Mouse (Mus musculus): Measurements from ENCODE around the gene Slc35g2.

The Slc35g2 gene

DNA sequence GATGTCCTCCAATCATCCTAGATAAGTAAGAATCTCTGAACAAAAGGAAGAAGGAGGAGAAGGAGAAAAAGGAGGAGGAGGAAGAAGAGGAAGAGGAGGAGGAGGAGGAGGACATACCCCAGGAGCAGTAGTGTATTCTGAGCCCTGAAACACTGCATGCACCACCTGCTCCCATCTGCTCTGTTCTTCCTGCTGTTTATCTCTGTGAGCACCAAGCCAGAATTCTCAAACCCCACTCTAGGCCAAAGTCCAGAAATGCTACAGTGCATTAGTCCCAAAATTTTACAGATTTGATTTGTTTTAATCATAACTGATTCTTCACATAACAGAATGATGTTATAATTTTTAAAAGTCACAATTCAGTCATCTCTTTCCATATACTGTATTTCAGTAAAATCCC, 11.9 kb downstream of the Slc35g2 start:
- no peak for DNase-seq (ENCODE audit: low spot score)

DNA sequence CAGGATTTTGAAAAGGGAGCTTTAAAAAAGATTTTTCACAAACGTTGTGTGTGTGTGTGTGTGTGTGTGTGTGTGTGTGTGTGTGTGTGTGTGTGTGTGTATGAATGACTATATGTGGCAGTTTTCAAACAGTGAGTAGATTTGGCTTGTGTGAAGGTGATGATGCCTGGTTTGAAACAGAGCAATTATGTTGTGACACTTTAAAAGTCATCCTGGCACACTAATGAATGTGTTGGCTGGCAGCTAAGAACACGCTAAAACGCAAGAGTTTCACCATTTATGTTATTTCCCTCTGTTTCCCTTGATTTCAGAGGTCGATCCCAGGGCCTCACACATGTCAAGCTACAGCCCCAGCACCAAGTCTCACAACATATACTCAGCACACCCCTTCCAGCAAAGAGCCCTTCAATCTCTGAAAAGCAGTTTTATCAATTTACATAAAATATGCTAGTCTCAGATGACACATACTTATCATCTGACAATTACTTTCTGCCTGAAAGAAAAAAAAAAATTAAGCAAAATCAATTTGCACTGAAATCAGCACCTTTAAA, 12.8 kb downstream of the Slc35g2 start:
- no peak for DNase-seq (ENCODE audit: low spot score)

DNA sequence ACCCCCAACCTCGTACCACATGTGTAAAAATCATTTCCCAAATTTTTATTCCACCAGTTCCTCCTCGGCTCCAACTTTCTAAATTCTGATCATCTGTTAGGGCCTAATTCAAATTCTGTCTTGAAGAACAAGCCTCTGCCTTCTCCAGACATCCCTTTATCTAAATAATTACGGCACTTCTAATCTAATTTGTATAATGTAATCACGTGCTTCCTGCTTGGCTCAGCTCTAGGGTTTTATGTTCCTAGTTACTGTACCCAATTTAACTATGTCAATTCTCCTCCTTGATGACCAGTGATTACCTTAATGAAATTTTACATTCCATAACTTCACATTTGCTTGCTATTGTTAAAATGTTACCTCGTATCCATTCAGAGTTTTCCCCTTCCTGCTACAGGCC, 15.2 kb downstream of the Slc35g2 start:
- no peak for DNase-seq (ENCODE audit: low spot score)

DNA sequence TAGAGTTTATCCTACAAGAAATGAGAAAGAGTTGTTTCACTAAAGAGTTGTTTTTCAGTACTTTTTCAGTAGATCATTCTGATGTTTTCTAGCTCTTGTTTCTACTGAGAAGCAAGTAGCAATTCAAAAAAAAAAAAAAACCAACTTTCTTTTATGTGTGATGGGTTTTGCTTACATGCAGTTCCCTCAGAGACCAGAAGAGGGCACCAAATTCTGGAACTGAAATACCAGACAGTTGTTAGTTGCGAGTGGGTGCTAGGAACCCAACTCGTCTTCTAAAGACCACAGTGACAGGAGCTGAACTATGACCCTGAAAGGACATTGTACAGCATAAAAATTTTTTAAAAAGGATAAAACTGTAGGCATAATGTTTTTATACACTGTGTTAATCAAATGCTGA, 22.6 kb downstream of the Slc35g2 start:
- no peak for DNase-seq (ENCODE audit: low spot score)

DNA sequence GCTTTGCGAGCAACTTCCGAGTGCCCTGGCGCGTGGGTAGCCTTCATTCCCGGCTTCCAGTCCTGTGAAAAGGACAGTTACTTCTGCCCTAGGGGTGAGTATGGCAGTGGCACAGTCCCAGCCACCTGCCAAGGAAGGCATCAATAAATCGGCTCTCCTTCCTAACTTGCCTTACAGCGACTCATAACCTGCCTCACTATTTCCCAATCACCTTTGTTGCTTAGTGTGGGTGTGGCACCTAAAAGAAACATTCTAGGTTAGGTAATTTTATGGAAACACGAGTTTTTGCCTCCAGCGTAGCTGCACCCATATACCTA, 24.3 kb downstream of the Slc35g2 start:
- no peak for DNase-seq (ENCODE audit: low spot score)

DNA sequence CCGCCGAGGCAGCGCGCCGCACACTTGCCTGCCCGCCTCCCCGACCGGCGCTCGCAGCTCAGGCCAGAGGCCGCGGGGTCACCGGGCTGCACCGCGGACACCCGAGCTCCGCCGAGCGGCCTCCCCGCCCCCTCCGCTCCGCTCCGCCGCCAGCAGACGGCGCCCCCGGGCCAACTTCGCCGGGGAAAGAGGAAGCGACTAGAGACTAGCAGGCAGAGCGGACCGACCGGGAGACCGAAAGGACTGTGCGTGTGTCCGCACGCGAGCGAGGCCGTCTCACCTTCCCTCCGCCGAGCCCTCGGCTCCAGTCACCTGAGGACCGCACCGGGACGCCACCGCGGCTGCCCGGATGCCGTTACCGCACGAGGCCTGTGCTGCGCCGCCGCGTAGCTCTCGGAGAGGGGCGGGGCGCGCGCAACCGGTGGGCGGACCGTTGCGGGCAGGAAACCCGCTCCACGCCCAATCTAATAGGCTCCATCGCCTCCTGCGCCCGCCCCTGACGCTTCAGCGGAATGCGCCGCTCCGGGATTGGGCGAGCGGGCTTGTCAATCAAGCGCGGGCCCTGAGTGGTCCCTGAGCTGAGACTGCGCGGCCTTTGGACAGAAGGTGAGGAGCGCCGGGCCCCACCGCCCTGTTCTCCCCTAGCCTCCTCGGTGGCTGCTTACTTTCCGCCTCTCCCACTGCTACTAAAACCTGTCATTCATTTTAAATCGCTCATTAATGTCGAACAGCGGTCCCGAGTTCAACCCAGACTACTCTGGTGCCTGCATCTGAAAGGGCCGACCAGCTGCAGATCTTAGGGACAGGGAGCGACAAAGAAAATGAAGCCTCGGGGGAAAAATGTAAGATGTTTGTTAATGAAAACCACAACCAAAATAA, 24.9 kb downstream of the Slc35g2 start, which contains the start of gene Nck1:
TSS of gene Nck1 (minus strand) at position 420 of the 879 bp plus-strand sequence.
- DNase-seq (ENCODE audit: low spot score), result peak; percentile 99

DNA sequence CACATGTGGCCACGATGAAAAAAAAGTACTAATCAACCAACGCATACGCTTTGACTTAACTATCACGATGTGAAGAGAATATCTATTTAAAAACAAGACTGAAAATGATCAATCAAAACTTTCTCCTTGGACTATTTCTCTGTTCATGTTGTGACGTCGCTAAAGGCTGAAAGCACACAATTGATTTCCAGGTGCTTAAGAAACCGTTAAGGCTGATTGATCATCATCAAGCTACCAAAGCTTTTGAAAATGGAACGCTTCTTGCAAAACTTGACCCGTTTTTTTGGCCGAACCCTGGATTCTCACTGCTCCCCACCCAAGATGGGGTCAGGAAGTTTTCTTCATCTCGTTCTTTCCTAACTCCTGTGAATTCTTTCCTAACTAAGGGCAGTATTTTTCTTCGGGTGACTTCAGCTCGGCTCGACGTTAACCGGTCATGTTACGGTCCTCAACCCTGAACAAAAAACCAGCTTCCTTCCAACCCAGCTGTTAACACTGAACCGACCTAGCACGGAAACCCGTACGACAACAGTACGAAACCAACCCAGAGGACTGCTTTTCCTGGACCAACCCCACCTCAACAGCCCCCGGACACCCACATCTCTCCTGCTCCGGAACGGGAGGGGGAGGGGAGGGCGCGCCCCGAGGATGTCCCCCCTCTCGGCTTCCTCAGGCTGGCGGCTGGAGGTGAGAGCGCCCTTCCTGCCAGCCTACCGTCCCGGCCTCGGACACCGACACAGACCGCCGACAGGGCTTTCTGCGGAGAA, 25.8 kb downstream of the Slc35g2 start:
- DNase-seq (ENCODE audit: low spot score), result no peak

DNA sequence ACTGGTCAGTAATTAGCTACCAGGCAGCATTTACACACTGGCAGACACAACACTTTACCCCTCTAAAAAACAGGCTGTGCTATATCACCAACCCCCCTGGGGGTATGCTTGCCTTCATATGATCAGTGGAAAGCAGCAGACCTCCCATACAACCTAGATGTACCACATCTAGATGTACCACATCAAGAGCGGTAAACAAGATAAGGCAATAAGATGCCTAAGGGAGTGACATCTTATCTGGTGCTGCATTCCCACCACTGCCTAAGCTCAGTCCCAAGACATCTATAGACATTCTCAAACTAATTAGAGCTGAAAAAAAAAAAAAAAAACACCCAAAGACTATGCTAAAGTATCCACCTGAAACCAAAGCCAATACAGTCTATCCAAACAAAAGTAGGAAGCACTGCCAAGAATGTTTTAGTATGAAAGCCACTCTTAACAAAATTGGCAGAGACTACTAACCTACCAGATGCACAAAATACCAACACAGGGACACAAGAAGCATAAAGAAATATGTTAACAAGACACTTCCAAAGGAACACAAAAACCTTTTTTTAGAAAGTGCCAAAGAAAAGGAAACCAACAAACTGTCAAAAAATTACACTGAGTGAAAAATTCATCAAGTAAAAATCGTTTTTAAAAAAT, 35.1 kb downstream of the Slc35g2 start:
- no peak for DNase-seq (ENCODE audit: low spot score)

DNA sequence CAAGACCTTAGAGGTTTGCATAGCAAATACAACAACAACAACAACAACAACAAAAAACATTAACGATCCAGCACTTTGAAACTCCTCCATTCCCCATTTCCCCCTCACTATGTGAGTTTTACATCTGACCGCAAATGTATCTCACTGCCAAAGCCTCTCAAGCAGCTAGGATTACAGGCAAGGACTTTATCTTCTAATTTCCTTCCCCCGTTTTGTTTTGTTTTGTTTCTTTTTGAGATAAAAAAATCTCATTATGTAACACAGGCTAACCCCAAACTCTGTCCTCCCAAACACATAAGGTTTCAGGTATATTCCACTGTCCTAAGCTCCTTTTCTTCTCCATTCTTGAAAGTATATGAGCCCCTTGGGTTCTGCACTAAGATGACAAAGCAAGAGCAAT, 36.2 kb downstream of the Slc35g2 start:
- no peak for DNase-seq (ENCODE audit: low spot score)

DNA sequence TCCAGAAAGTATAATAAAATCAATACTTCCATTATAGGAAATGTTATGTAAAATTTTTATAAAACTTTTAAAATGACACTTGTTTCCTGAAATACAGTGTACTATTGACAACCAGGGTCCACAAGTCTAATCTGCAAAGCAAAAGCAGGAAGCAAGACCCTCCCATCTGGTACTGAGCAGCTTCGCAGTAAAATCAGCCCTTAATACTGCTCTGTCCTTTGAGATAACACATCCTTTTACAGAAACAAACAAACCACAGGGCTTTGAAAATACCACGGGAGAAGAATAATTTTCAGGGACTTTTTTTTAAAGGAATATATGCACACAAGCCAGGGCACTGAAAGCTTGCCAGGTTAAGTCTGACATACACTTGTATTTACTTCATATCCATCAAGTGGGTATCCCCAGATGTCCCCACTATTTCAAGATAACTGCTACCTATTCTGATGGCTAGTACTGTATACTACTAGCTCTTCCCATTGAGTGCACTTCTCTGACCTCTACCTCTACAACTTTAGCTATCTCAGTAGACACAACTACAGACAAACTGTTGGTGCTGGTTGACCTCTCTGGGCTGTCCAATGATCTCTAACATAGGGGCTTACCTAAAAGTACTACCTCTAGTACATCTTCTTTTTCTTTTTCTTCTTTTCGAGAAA, 37.9 kb downstream of the Slc35g2 start:
- no peak for DNase-seq (ENCODE audit: low spot score)

DNA sequence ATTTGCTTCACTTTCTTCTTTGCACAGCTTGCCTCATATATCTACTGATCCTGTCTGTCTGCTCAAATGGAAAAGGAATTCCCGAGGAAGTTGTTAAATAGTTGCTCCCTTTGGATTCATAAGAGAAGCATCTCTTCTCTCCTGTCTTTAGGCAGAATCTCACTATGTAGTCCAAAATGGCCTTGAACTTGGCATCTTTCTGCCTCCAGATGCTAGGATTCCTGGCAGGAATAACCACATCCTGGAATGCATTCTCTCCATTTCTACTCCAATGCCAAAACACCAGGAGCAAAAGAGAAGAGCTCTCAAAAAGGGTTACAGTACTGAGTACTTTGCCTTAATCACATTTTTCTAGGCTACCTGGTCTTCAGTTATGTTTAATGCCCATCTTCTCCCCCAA, 39.6 kb downstream of the Slc35g2 start:
- no peak for DNase-seq (ENCODE audit: low spot score)

DNA sequence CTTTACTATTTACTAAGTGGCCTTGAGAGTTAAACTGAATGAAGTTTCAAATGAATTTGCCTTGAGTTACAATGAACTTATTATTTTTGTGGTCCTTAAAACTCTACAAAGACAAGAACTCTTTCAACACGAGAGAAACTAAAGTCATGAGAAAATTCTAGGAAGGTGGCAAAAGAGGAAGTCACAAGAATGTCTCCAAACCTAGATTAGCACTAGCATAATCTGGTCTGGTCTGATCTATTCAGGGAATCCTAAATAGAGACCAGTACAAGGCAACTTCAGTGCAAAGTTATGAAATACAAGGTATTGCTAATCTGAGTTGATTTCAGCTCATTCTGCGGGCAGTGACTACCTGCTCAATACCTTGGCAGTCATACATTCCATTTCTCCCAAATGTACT, 45.7 kb downstream of the Slc35g2 start:
- no peak for DNase-seq (ENCODE audit: low spot score)

DNA sequence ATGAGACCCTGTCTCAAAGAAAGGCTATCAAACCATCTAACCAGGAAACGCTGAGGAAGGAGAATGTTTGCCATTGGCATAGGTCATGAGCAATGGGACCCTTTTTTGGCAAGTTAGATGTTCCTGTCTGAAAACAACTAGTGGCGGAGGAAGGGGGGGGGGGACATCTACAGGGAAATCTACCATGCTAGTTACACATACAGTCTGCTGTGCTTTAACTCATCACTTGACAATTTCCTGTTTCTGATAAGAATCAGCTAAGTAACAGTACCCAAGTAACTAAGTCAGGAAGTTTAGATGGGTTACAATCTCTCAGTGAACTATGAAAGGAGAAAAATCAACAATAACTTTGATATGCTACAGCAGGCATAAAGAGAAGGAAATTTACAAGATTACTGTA, 48.9 kb downstream of the Slc35g2 start:
- DNase-seq (ENCODE audit: low spot score), result no peak

DNA sequence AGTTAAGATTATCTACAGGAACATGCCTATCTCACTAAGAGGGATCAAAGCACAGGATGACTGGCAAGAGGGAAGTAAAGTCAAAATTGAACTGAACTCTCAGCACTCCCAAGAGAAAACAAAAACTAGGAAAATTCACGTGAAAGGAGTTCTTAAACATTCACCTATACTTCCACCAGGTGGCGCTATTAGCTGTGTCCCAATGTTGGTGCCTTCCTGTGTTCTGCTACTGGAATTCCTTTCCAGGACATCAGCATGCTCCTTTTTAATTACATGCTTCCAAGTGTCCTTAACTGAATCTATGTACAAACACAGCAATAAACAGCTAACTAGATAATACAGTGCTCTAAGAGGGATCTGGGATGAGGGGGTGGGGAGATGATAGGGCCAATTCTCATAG, 50.3 kb downstream of the Slc35g2 start:
- peak; percentile 58 for DNase-seq (ENCODE audit: low spot score)

DNA sequence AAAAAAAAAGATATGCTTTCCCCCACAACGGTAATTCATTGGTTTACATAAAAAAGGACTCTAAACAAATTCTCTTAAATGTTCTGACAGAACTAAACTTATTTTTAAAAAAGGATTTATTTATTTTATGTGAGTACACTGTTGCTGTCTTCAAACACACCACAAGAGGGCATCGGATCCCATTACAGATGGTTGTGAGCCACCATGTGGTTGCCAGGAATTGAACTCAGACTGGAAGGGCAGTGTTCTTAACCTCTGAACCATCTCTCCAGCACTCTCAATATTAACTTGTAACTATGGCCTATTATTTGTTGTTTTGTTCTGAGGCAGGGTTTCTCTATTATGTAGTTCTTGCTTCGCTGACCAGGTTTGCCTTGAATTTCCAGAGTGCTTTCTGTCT, 50.9 kb downstream of the Slc35g2 start:
- no peak for DNase-seq (ENCODE audit: low spot score)

DNA sequence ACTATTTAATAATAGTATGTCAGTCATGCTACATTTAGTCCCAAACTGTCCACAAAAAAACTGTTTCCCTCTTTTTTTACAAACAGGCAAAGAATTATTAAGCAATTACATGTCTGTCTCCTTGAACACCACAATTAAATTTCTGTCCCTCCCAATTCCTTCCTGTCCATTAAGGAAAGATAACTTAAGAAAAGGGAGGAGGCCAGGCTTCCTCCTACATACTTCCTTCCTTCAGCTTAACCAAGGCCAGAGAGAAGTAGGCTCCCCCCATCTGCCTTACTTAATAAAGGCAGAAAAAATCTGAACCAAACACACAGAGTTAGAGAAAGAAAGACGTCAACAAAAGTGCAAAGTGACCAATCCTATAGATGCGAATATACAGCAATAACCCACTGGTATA, 63.3 kb downstream of the Slc35g2 start:
- DNase-seq (ENCODE audit: low spot score), result no peak

DNA sequence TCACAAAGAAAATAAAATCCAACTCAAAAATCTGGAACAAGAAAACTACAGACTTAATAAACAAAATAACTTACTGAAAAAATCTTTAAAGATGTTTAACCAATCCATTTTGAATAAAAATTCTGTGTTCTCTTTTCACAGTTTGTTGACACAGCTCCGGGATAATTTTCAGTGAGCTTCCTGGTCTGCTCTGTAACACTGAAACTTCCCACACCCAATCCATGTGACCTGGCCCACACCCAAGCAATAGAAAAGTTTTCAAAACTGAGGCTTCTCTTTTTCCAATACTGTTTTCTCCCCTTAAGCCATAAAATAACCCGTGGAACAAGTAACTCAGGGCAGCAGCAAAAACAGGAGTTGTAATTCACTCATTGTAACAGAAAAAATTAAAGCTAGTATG, 64.2 kb downstream of the Slc35g2 start:
- DNase-seq (ENCODE audit: low spot score), result no peak

DNA sequence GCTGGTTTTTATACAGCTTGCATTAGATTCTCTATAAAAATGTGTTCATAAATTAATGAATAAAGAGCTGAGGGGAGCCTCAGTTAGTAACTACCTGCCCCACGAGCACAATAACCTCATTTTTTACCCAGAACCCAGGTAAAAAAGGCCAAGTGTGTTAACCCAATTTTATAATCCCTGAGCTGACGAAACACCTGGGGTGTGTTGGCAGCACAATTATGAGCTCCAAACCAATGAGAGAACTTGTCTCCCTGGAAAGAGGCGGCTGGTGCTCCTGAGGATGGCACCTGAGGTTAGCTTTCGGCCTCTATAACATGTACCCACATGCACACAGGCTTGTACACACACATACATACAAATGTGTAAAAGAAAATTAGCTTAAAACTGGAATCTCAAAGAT, 65.4 kb downstream of the Slc35g2 start:
- DNase-seq (ENCODE audit: low spot score), result no peak
